Mouse (Mus musculus): ENCODE measurements around the gene Cenpo. TPM values are rescaled to one million over a fixed set of nuclear protein-coding genes. Genes with fewer than 3 reads are reported as not detected.

Gene Cenpo
- total and polyA plus RNA-seq, 3 experiments: 29.2 to 35.5 TPM; not detected in 1

GRCm38 (mm10) chr12:4173108-4173790, 60.8 kb downstream of the Cenpo start:
- H3K27me3 ChIP-seq (ENCODE audit: control insufficient read depth in 1 of 2, insufficient read depth in 2 of 2, low read length in 2 of 2): no peaks in the 10 kb centered on the region
- DNase-seq (ENCODE audit: low read depth, low spot score): no peak
- no peaks in the 10 kb centered on the region for H3K79me2 ChIP-seq (ENCODE audit: control insufficient read depth, insufficient read depth, low read length, poor library complexity)
- H3K4me1 ChIP-seq (ENCODE audit: control insufficient read depth in 1 of 2, insufficient read depth in 2 of 2, low read length in 2 of 2): no peaks in the 10 kb centered on the region
- no peak overlapping the region for H3K9ac ChIP-seq (ENCODE audit: control insufficient read depth, low read depth, low read length, poor library complexity, severe bottlenecking)
- TF ChIP-seq CHD2 (IDR thresholded peaks at IDR 0.05; ENCODE audit: low read length) (no peak), MAFK (IDR thresholded peaks at IDR 0.05; ENCODE audit: borderline replicate concordance, low read depth, low read length) (no peak), ZC3H11A (IDR thresholded peaks at IDR 0.05; ENCODE audit: low read depth, low read length) (no peak), E2F4 (IDR thresholded peaks at IDR 0.05; ENCODE audit: borderline replicate concordance, low read depth, low read length) (no peak), POLR2AphosphoS5 (IDR thresholded peaks at IDR 0.05; ENCODE audit: borderline replicate concordance, low read depth, low read length) (no peak), GATA1 (IDR thresholded peaks at IDR 0.05; ENCODE audit: low read depth, low read length) (no peak), TBP (IDR thresholded peaks at IDR 0.05; ENCODE audit: low read depth, low read length) (no peak), MXI1 (IDR thresholded peaks at IDR 0.05; ENCODE audit: low read depth, low read length) (no peak), POLR2AphosphoS2 (IDR thresholded peaks at IDR 0.05; ENCODE audit: low read length) (no peak), POLR2A (IDR thresholded peaks at IDR 0.05; ENCODE audit: control insufficient read depth in 1 of 2, insufficient read depth in 1 of 2, low read depth in 1 of 2, low read length in 2 of 2, poor library complexity in 1 of 2) (no peak), SIN3A (IDR thresholded peaks at IDR 0.05; ENCODE audit: low read length) (no peak), ZKSCAN1 (IDR thresholded peaks at IDR 0.05; ENCODE audit: low read depth, low read length) (no peak), JUND (IDR thresholded peaks at IDR 0.05; ENCODE audit: low read depth, low read length) (no peak), USF1 (IDR thresholded peaks at IDR 0.05; ENCODE audit: low read depth, low read length) (no peak), NELFE (IDR thresholded peaks at IDR 0.05; ENCODE audit: low read depth, low read length) (no peak), ETS1 (IDR thresholded peaks at IDR 0.05; ENCODE audit: low read depth, low read length) (no peak)
- no peak overlapping the region for H3K27ac ChIP-seq (ENCODE audit: control insufficient read depth, low read depth, low read length)
- H3K9me3 ChIP-seq (replicated peaks; ENCODE audit: insufficient read depth, low read length): no peaks in the 10 kb centered on the region
- H3K4me3 ChIP-seq (ENCODE audit: control insufficient read depth in 1 of 2, insufficient read depth in 1 of 2, low read depth in 2 of 2, low read length in 2 of 2): no peak overlapping the region
- H3K36me3 ChIP-seq (ENCODE audit: control insufficient read depth in 1 of 2, insufficient read depth in 2 of 2, low read length in 2 of 2): no peaks in the 10 kb centered on the region

- Histone ChIP-seq H3K9ac (ENCODE audit: control insufficient read depth, low read depth, low read length, poor library complexity, severe bottlenecking) (no peak overlapping the region), H3K36me3 (ENCODE audit: control insufficient read depth in 1 of 2, insufficient read depth in 2 of 2, low read length in 2 of 2) (no peaks in the 10 kb centered on the region), H3K79me2 (ENCODE audit: control insufficient read depth, insufficient read depth, low read length, poor library complexity) (no peaks in the 10 kb centered on the region), H3K4me1 (ENCODE audit: control insufficient read depth in 1 of 2, insufficient read depth in 2 of 2, low read length in 2 of 2) (no peaks in the 10 kb centered on the region), H3K4me3 (ENCODE audit: control insufficient read depth in 1 of 2, insufficient read depth in 1 of 2, low read depth in 2 of 2, low read length in 2 of 2) (no peak overlapping the region), H3K27ac (ENCODE audit: control insufficient read depth, low read depth, low read length) (no peak overlapping the region), H3K27me3 (ENCODE audit: control insufficient read depth in 1 of 2, insufficient read depth in 2 of 2, low read length in 2 of 2) (no peaks in the 10 kb centered on the region), H3K9me3 (replicated peaks; ENCODE audit: insufficient read depth, low read length) (no peaks in the 10 kb centered on the region)
- TF ChIP-seq ZC3H11A (IDR thresholded peaks at IDR 0.05; ENCODE audit: low read depth, low read length): no peak
- no peak for TF ChIP-seq ETS1 (IDR thresholded peaks at IDR 0.05; ENCODE audit: low read depth, low read length)
- TF ChIP-seq MXI1 (IDR thresholded peaks at IDR 0.05; ENCODE audit: low read depth, low read length): no peak
- no peak for TF ChIP-seq E2F4 (IDR thresholded peaks at IDR 0.05; ENCODE audit: borderline replicate concordance, low read depth, low read length)
- TF ChIP-seq ZKSCAN1 (IDR thresholded peaks at IDR 0.05; ENCODE audit: low read depth, low read length): no peak
- no peak for TF ChIP-seq ZMIZ1 (IDR thresholded peaks at IDR 0.05; ENCODE audit: low read depth, low read length)
- DNase-seq (ENCODE audit: low read depth, low spot score): no peak
Measured at GRCm38 (mm10) chr12:4169622-4170021, 64.5 kb downstream of the Cenpo start.

Measured in MEL (cell line).